Mouse (Mus musculus): ENCODE measurements at regions not wholly inside any gene's neighbourhood (a gene's known extent, or its start where the extent isn't known, plus 50 kb on each side); places are given as distances from the start of the nearest gene placed in this dataset.

- no peak for DNase-seq (ENCODE audit: low spot score in 2 of 2)
These were observed 176.6 kb downstream of the Tmem161b start for GRCm38 (mm10) chr13:84398476-84399344.

GRCm38 (mm10) chr13:84399345-84400170 is 177.5 kb downstream of the Tmem161b start:
- peak; percentile 14 to 54 for DNase-seq (ENCODE audit: low spot score in 2 of 2)

GRCm38 (mm10) chr13:84401006-84401405 is 178.9 kb downstream of the Tmem161b start:
- DNase-seq (ENCODE audit: low spot score in 2 of 2): no peak

DNA sequence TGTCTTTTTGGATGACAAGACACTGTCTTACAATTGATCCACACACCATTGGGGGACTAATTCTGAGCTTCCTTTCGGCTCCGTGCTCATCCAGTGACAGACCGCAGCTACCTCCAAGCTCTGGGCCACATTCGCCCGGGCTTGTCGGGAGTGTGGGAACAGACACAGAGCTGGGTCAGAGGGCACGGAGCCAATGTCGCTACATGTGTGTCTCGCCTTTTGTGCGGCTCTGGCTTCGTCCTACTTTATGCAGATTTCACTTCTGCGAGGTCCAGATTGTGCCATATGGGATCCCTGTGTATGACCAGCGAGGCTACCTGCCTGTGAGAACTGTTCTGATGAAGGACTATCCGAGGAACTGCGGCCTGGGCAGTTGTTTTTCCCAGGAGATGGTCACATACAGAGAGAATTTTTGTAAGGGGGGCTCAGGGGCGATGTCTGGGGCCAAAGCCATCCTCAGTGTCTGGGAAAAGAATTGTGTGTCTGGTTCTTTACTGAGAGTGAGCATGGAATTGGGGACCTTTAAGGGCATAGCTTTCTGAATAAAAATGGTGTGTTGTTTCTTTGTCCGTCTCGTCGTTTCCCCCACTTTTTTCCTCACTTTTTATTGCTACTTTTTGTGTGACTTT is 182.6 kb downstream of the Tmem161b start:
- no peak for DNase-seq (ENCODE audit: low spot score in 2 of 2)

DNA sequence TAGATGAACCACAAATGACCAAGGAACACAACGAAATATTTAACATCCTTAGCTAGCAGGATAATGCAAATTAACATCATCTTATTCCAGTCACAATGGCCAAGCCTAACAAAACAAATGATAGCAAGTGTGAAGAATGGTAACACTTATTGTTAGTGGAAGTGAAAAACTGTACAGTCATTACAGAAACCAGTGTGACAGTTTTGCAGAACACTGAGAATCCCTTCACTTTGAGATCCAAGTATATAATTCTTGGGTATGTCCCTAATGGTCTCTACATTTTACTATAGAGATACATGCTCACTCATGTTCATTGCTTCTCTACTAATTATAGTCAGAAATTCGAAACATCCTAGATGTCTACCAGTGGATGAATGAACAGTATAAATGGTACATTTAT is 212.3 kb downstream of the Tmem161b start:
- no peak for DNase-seq (ENCODE audit: low spot score in 2 of 2)

GRCm38 (mm10) chr13:84437586-84438443 is 215.7 kb downstream of the Tmem161b start:
- no peak for DNase-seq (ENCODE audit: low spot score in 2 of 2)

DNA sequence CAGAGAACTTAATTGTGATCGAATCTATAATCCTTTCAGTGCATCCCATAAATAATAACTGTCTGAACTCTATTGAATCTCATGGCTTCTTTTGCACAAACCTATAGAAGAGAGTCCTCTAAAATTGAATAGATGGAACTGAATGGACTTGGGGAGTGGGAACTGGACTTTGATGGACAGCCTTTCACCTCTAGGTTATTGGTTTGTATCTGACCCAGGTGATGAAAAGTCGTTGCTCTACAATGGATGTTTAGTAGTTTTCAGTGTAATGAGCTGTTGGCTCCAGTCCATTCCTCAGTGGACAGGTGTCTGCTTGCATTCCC is 216.3 kb downstream of the Tmem161b start:
- DNase-seq (ENCODE audit: low spot score in 2 of 2): no peak

GRCm38 (mm10) chr13:84448514-84448913 is 226.4 kb downstream of the Tmem161b start:
- DNase-seq (ENCODE audit: low spot score in 2 of 2): no peak

DNA sequence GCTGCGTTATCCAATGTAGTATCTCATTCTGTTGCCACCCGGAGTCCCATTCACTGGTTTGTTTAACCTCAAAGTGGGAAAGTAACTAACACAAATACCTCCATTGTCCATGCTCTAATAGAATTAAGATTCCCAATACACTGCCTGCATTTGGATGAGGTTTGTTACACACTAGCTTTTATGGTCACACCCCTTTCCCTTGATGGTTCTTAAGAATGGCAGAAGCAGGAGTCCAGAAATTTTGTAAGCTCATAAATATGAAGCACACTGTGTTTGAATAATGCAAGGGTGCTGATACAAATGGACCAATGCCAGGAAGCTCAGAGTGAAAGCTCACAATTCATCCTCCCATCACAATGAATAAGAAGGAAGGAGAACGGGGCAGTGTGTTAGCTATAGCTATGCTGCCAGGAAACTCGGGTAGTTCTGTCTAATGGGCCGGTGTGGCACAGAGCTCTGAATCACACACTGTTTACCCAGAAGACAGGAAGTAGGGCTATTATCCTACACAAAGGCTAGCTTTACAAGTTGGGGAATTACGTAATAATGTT is 227.0 kb downstream of the Tmem161b start:
- DNase-seq (ENCODE audit: low spot score in 2 of 2): peak; percentile 22

All from left cerebral cortex, adult 18-20 months (tissue).